Mouse (Mus musculus) left cerebral cortex, adult 18-20 months (tissue): ENCODE measurements around the gene Rab13. TPM values are rescaled to one million over a fixed set of nuclear protein-coding genes. Genes with fewer than 3 reads are reported as not detected.

Experiments
- DNase-seq, 2 experiments: peaks; one replicate each; pipeline ENCODE4 v3.0.0; 2021 to 2022; ENCODE audit warnings: low spot score in 2 of 2, mixed read lengths in 1 of 2
- microRNA-seq, 2 experiments: library from miRNA; unstranded; fragments of <30 nt; microRNA quantifications; one replicate each; pipeline ENCODE4 v1.2.0; 2021
- total RNA-seq, 2 experiments: library from RNA; stranded (reverse); gene quantifications; 2 replicates each; pipeline ENCODE4 v1.2.3; 2021

Gene Rab13
- total RNA-seq, 2 experiments from 2014 or later = 5.5 to 7.6 TPM

DNA sequence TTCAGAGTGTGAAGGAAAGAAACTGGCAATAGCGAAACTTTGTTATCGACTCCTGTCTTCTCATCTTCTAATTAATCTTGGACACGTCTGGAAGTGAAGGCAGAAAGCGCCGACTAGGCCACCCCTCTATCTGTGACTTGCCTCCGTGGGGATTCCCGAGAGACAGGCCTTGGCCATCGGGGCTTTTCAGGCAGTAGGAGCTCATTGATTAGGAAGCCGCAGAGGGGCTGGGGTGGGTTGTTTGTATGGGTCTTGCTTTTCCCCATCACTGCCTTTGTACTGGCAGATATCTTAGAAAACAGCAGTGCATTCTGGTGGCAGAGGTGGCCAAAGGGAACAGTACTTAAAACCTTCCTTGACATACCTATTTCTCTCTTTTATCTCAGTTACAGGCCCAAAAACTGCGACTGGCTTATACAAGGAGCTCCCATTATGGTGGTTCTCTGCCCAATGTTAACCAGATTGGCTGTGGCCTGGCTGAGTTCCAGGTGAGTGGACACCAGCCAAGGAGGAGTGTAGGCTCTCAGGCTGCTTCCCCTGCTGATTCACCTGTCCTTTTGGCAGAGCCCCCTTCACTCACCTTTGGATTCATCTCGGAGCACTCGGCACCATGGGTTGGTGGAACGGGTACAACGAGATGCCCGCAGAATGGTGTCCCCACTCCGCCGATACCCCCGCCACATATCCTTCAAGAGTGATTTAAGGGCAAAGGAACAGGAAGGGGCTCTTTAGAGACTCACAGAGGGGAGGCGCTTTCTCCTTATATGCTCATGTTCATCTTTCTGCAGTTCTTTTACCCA lies 43.4 kb downstream of the Rab13 start:
- DNase-seq = no peak

DNA sequence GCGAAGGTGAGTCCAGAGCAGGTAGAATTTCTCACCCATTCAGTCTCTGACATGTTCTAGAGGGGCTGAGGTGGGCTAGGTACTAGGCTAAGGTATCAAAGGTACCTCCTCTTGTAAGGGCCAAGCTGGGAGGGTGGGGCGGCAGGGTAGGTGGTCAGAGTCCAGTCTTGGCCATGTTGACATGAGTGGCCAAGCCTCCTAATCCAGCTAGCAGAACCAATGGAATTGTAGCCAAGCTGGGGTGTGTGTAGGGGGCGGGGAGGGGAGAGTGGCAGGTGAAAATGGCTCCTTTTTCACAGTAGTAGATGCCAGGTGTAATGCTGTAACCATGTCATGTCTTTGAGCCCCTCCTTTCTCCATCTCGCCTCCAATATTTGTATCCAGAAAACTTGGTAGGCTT lies 45.0 kb downstream of the Rab13 start:
- DNase-seq = no peak

DNA sequence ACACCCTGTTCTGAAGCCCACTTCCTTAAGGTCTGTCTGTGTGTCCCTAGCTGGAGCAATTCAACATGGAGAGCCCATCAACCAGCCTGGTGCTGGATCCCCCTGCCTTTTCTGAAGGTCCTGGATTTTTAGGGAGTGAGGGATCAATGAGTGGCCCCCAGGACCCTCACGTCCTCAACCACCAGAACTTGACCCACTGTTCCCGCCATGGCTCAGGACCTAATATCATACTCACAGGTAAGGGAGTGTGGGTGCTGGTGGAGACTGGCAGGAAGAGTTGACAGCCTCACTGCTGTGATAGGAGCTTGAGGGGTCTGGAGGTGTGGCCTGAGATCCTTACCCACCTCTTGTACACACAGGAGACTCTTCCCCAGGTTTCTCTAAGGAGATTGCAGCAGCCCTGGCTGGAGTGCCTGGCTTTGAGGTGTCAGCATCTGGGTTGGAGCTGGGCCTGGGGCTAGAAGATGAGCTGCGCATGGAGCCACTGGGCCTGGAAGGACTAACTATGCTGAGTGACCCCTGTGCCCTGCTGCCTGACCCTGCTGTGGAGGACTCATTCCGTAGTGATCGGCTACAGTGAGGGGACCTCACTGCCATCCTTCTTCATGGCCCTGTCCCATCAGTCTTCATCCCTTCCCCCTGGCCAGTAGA lies 49.8 kb downstream of the Rab13 start:
- DNase-seq = no peak

DNA sequence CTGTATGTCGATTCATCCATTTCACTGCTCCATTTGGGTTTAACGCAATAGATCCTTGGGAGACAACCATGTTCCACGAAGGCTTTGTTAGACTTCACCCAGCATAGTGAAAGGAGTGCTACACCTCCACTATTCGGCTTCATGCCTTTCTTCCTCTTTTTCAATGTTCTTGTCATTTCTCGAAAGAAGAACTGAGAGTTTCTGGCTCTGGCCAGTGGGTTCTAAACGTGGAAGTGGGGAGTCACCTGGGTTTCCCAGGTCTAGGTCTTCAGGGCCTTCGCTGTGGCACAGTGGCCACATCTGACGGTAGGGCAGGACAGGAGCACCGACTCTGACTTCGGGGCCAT lies 51.2 kb downstream of the Rab13 start:
- DNase-seq = no peak

DNA sequence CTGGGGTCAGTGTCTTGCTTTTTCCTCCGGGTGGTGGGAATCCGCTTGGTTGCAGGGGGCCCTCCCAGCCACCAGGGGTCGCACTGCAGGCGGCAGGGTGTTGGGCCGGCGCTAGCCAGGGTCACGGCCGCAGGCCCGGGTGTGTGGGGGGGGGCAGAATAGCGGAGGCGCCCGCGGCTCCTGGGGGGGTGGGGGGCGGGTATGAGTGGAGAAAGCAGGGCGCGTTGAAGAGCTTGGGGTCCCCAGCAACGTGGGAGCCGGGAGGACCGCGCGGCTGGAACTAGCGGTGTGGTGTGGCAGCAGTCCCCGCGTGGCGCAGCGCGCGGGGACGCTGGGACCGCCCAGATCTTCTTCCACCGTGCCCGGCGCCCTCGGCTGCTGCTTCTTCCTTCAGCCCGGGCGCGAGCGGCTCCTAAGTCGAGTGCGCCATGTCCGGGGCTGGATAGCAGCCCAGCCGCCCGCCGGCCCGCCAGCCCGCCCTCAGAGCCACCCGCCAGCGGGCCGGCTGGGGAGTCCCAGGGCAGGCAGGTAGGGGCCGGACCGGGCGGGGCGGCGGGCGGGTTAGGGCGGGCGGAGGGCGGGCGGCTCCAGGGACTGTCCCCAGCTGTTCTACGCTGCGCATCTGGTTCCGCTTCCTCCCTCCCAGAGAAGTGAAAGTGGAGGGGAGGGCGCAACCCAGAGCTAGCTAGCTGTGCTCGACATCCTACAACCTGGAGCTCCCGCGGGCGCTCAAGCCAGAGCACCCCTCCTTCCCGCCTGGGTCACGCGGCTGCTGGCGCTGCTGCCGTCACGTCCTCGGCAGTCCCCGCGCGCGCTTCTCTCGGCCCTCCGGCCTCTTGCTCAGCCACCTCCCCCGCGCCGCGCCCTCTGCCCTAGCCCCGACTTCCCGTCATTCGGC lies 51.8 kb downstream of the Rab13 start, which contains the start of gene Dennd4b:
Dennd4b (plus strand) TSS at position 152 of the 898 bp plus-strand sequence.
- DNase-seq = peak; percentile 87 to 95

DNA sequence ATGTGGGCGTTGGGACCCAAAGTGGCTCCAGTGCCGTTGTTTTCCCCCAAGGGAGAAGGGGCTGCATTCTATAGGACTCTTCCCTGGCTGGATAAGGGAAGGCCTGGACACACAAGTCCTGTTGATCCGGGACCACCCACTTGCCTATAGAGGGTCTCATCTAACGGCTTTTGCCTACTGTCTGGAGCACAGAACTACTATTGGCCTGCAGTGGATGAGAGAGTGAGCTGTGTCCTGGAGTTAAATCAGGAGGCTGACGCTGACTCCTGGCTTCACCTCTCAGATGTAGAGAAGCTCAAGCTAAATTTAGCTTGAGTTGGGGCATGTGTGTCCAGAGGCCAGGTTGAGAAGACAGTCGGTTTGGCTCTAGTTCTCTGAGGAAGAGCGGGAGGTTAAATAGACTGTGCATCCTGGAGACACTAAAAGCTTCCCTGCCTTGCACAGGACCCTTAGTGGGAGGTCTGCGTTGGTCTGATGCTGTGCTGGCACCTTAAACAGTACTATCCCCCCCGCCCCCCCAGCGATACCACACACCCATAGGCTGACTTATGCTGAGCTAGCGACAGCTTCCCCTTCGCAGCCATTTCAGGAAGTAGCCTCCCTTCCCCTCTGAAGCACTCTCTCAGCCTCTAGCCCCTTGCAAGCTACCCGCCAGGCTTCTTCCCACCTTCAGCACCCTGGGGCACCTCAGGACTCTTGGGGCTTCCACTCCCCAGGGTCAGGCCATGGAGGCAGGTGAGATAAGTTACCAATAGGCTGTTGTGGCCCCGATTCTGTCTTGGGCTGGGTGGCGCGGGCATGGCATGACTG lies 52.6 kb downstream of the Rab13 start:
- no peak for DNase-seq

DNA sequence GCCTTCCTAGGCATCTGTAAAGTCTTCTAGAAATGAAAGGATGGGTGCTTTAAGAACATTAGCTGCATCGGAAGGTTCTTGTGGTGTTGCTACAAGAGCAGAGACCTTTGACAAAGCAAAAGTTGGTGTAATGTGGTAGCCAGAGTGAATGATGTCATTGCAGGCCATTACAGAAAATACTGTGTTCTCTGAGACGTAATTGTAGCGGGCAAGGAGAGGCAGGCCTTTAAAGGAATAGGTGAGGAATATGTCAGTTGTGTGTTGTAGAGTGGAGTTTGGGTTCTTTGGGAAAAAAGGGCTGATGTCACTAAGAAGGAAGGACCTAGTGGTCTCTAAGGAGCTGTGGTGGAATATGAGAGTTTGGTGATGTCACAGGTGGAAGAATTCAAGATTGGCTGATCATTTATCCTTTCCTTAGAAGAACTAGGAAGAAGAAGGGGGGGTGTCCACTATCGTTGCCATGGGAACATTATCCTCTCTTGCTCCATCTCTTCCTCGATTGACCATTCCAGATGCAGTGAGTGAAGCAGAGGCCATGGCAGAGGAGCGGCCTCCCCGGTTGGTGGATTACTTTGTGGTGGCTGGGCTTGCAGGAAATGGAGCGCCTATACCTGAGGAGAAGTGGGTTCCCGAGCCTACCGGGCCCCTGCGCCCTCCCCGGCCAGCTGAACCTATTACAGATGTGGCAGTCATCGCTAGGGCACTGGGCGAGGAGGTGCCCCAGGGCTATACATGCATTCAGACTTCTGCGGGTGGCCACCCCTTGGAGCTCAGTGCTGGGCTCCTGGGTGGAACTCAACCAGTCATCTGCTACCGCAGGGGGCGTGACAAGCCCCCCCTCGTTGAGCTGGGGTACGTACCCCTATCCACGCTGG lies 53.6 kb downstream of the Rab13 start:
- no peak for DNase-seq

DNA sequence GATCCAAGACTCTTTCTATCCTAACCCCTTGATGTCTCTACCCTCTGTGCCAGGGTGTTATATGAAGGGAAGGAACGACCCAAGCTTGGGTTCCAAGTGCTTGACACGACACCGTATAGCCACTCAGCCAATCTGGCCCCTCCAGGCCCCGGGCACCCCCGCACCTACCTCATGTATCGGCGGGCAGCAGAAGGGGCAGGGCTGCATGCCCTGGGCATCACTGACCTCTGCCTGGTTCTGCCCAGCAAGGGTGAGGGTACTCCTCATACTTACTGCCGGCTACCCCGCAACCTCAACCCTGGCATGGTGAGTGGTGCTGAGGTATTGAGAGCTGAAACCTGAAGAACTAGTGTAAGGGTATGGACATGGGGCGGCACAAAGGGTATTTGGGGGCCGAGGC lies 54.7 kb downstream of the Rab13 start:
- DNase-seq = no peak

DNA sequence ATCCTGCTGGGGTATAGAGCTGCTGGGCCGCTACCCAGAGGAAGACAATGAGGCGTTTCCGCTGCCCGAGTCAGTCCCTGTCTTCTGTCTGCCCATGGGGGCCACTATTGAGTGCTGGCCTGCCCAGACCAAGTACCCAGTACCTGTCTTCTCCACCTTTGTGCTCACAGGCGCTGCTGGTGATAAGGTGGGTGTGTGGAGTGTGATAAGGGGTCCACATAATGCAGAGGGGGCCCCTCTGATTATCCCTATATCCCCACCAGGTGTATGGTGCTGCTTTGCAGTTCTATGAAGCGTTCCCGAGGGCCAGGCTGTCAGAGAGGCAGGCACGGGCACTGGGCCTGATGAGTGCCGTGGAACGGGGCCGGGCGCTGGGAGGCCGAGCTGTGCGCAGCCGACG lies 55.5 kb downstream of the Rab13 start:
- DNase-seq = no peak

DNA sequence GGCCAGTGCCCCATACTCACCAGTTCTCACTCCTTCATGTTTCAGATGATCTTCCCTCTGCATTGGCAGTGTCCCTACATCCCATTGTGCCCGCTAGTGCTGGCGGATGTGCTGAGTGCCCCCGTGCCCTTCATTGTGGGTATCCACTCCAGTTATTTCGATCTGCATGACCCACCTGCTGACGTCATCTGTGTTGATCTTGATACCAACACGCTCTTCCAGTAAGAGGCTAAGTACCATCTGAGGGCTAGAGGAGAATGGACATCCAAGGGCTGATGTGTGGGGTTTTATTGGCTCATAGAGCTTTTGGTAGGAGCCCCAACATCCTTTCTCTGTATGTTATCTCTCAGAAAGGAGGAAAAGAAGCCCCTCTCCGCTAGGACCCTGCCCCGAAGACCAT lies 57.3 kb downstream of the Rab13 start:
- DNase-seq = no peak

DNA sequence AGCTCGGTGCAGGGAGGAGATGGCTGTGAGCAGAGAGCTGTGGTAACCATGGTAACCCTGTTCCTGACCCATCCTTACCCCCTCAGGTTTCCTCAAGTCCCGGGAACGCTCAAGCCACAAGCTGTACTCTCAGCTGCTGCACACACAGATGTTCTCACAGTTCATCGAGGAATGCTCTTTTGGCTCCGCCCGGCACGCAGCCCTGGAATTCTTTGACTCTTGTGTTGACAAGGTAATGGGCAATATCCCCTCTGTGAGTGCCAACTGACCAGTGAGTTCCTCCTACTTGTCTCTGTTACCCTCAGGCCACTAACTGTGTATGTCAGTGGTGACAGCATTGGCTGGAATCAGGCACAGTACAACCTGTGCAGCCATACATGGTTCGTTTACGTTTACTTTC lies 58.7 kb downstream of the Rab13 start:
- no peak for DNase-seq

DNA sequence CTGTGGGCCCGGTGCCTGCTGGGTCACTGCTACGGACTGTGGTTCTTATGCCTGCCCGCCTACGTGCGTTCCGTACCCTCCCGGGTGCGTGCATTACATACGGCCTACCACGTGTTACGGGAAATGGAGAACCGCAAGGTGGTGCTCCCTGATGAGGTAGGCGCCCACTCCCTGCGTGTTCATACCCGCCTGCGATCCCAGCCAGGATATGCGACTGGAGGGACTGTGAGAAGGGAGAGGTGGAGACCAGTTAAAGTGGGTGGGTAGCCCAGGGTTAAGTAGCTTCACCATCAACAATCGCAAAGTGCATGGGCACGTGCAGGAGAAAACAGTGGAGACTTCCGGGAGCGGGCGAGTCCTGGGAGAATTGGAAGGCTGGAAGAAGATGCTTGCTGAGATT lies 60.4 kb downstream of the Rab13 start:
- DNase-seq = no peak

DNA sequence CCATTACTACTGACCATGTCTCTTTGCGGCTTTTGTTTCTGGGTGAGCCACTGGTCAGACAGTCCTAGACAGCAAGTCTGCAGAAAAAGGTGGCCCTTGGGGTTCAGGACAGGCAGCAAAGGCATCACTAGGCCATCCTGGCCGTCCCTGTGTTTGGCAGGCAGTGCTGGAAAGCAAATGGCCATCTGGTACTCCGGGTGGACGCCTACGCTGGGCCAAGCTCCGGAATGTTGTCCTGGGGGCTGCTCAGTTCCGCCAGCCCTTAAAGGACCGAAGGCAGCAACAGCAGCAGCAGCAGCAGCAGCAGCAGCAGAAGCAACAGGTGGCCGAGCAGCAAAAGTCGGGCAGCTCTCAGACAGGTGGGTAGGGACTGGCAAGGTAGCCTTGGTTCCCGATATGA lies 61.8 kb downstream of the Rab13 start:
- no peak for DNase-seq

Small RNA genes within 50 kb of the gene (microRNA-seq; reads per million reads assigned to microRNA genes)
- 1.2 to 2.1 reads per million in 2 experiments for gene Mir7012

Other genes starting within 250 kb of the Rab13 start
- gene Hax1, start 214.9 kb upstream of the Rab13 start, total RNA-seq = 100 to 1,000 TPM in 1 of 2 experiments, 10 to 100 TPM in 1; 90.8 to 101 TPM
- 100 to 1,000 TPM; 101 to 108 TPM for gene 4933434E20Rik, start 162.1 kb upstream of the Rab13 start, total RNA-seq
- gene Ubap2l, start 161.1 kb upstream of the Rab13 start, total RNA-seq = 100 to 1,000 TPM; 163 to 176 TPM
- 100 to 1,000 TPM; 183 to 206 TPM for gene Tpm3, start 141.0 kb upstream of the Rab13 start, total RNA-seq
- under 1 TPM; 0.14 to 0.30 TPM for gene Nup210l, start 109.6 kb upstream of the Rab13 start, total RNA-seq
- 1,000 to 10,000 TPM in 1 of 2 experiments, 100 to 1,000 TPM in 1; 977 to 1,003 TPM for gene Rps27, start within 50 bp of the Rab13 start, total RNA-seq
- 10 to 100 TPM; 43.0 to 43.5 TPM for gene Jtb, start 17.9 kb downstream of the Rab13 start, total RNA-seq
- under 1 TPM in 1 of 2 experiments, not detected in 1; 0.40 TPM for gene Creb3l4, start 29.8 kb downstream of the Rab13 start, total RNA-seq
- 10 to 100 TPM; 43.0 to 43.4 TPM for gene Slc39a1, start 34.5 kb downstream of the Rab13 start, total RNA-seq
- gene Crtc2, start 40.5 kb downstream of the Rab13 start, total RNA-seq = 10 to 100 TPM; 35.4 to 38.8 TPM
- 10 to 100 TPM; 33.4 to 37.2 TPM for gene Dennd4b, start 51.5 kb downstream of the Rab13 start, total RNA-seq
- 10 to 100 TPM; 86.6 to 91.2 TPM for gene Gatad2b, start 79.5 kb downstream of the Rab13 start, total RNA-seq
- 1 to 10 TPM; 5.9 to 9.3 TPM for gene Slc27a3, start 176.2 kb downstream of the Rab13 start, total RNA-seq
- gene Ints3, start 219.9 kb downstream of the Rab13 start, total RNA-seq = 10 to 100 TPM; 63.1 to 66.1 TPM